22 mouse cellular contexts compared by ENCODE assay signal in genomic region chr7:132299661-132300210, GRCm38 (mm10). TPM values are rescaled to one million over a fixed set of nuclear protein-coding genes. Genes with fewer than 3 reads are reported as not detected.
DNase-seq lines count a peak whose midpoint lies in the region; ATAC-seq and TF ChIP-seq lines count a peak whose summit lies in the region.
"Had no signal": no experiment of that assay in that cellular context is flagged by ENCODE, and none has a peak within 500 bp of the region (broad histone marks: within the 10 kb centered on the region; RNA-seq: fewer than 3 reads in every experiment).

No protein-coding gene starts in this region.

- H3K9me3 ChIP-seq in embryonic facial prominence, embryonic 11.5 days (replicated peaks; ENCODE audit: control insufficient read depth, low read length), result no peaks in the 10 kb centered on the region
- no peaks in the 10 kb centered on the region for H3K9me3 ChIP-seq in embryonic facial prominence, embryonic 10.5 days
- no peaks in the 10 kb centered on the region for H3K9me3 ChIP-seq in lung, embryonic 16.5 days (ENCODE audit: control insufficient read depth, low read length)
- no peaks in the 10 kb centered on the region for H3K9me3 ChIP-seq in kidney, postnatal 0 days (replicated peaks; ENCODE audit: low read length)
- H3K9me3 ChIP-seq in neural tube, embryonic 15.5 days (replicated peaks), result no peaks in the 10 kb centered on the region
- H3K9me3 ChIP-seq: forebrain, embryonic 12.5 days; heart, embryonic 15.5 days; limb, embryonic 13.5 days; liver, embryonic 15.5 days had no signal

- no peak for ATAC-seq in embryonic facial prominence, embryonic 11.5 days (replicated peaks; ENCODE audit: insufficient number of reproducible peaks, low FRiP score, low TSS enrichment, low read depth)
- ATAC-seq in lung, embryonic 16.5 days (ENCODE audit: low read depth), result peak; percentile 57
- no peak for ATAC-seq in kidney, postnatal 0 days (replicated peaks; ENCODE audit: low FRiP score, low read depth)
- no peak for ATAC-seq in neural tube, embryonic 15.5 days (ENCODE audit: low FRiP score)
- ATAC-seq: CD4-positive, CD25-positive, alpha-beta regulatory T cell, adult 4 months; hindbrain, postnatal 0 days; midbrain, embryonic 16.5 days had no signal

- H3K4me2 ChIP-seq in embryonic facial prominence, embryonic 11.5 days (ENCODE audit: low read depth, low read length), result no peak overlapping the region
- no peak overlapping the region for H3K4me2 ChIP-seq in lung, embryonic 16.5 days (ENCODE audit: low read depth, low read length)
- no peak overlapping the region for H3K4me2 ChIP-seq in kidney, postnatal 0 days (ENCODE audit: low read length)
- H3K4me2 ChIP-seq in neural tube, embryonic 15.5 days, result no peak overlapping the region
- H3K4me2 ChIP-seq: forebrain, embryonic 12.5 days; heart, embryonic 15.5 days; liver, embryonic 15.5 days had no signal

- 37% methylated on average over 5 of the region's 5 CpGs for WGBS in embryonic facial prominence, embryonic 11.5 days
- 54% methylated on average over 5 of the region's 5 CpGs for WGBS in embryonic facial prominence, embryonic 10.5 days
- 34% methylated on average over 5 of the region's 5 CpGs for WGBS in lung, embryonic 16.5 days
- WGBS in kidney, postnatal 0 days, result 30% methylated on average over 5 of the region's 5 CpGs
- 44% methylated on average over 5 of the region's 5 CpGs for WGBS in neural tube, embryonic 15.5 days

- no peak overlapping the region for H3K27ac ChIP-seq in embryonic facial prominence, embryonic 11.5 days (replicated peaks; ENCODE audit: low read depth, low read length)
- no peak overlapping the region for H3K27ac ChIP-seq in embryonic facial prominence, embryonic 10.5 days (replicated peaks)
- H3K27ac ChIP-seq in lung, embryonic 16.5 days (ENCODE audit: low read length), result peak overlapping the region; percentile 21
- no peak overlapping the region for H3K27ac ChIP-seq in kidney, postnatal 0 days
- H3K27ac ChIP-seq in neural tube, embryonic 15.5 days (replicated peaks), result peak overlapping the region; percentile 75; the same call in 1 of the 2 replicates
- H3K27ac ChIP-seq: forebrain, embryonic 12.5 days; heart, adult 2 months; heart, embryonic 15.5 days; hindbrain, postnatal 0 days; liver, embryonic 15.5 days had no signal

- H3K4me3 ChIP-seq in embryonic facial prominence, embryonic 11.5 days (ENCODE audit: low read depth, low read length), result no peak overlapping the region
- H3K4me3 ChIP-seq in embryonic facial prominence, embryonic 10.5 days, result no peak overlapping the region
- no peak overlapping the region for H3K4me3 ChIP-seq in lung, embryonic 16.5 days (ENCODE audit: low read length)
- no peak overlapping the region for H3K4me3 ChIP-seq in kidney, postnatal 0 days (replicated peaks; ENCODE audit: low read depth, low read length)
- H3K4me3 ChIP-seq in neural tube, embryonic 15.5 days (replicated peaks), result no peak overlapping the region
- H3K4me3 ChIP-seq: forebrain, embryonic 12.5 days; heart, adult 2 months; heart, embryonic 15.5 days; limb, embryonic 13.5 days; liver, embryonic 15.5 days had no signal

- no peak overlapping the region for H3K9ac ChIP-seq in embryonic facial prominence, embryonic 11.5 days (replicated peaks; ENCODE audit: low read length)
- no peak overlapping the region for H3K9ac ChIP-seq in lung, embryonic 16.5 days (ENCODE audit: low read length)
- no peak overlapping the region for H3K9ac ChIP-seq in kidney, postnatal 0 days (ENCODE audit: low read depth, low read length)
- no peak overlapping the region for H3K9ac ChIP-seq in neural tube, embryonic 15.5 days (replicated peaks)
- H3K9ac ChIP-seq: forebrain, embryonic 12.5 days; heart, embryonic 15.5 days; limb, embryonic 13.5 days; liver, embryonic 15.5 days had no signal

- TF ChIP-seq CTCF in kidney, postnatal 0 days (IDR thresholded peaks at IDR 0.05; ENCODE audit: low read depth), result no peak

- H3K36me3 ChIP-seq in embryonic facial prominence, embryonic 11.5 days (replicated peaks; ENCODE audit: control insufficient read depth, insufficient read depth, low read depth, low read length), result no peaks in the 10 kb centered on the region
- H3K36me3 ChIP-seq in embryonic facial prominence, embryonic 10.5 days (replicated peaks), result no peaks in the 10 kb centered on the region
- no peaks in the 10 kb centered on the region for H3K36me3 ChIP-seq in lung, embryonic 16.5 days (ENCODE audit: control insufficient read depth, insufficient read depth, low read length)
- no peaks in the 10 kb centered on the region for H3K36me3 ChIP-seq in kidney, postnatal 0 days (ENCODE audit: insufficient read depth, low read length)
- H3K36me3 ChIP-seq in neural tube, embryonic 15.5 days, result no peaks in the 10 kb centered on the region
- H3K36me3 ChIP-seq: forebrain, embryonic 12.5 days; heart, embryonic 15.5 days; limb, embryonic 13.5 days; liver, embryonic 15.5 days had no signal

- DNase-seq in embryonic facial prominence, embryonic 11.5 days (ENCODE audit: low spot score), result peak; percentile 21
- DNase-seq in embryonic facial prominence, embryonic 10.5 days (ENCODE audit: low spot score), result no peak
- DNase-seq in lung, postnatal 25 days (ENCODE audit: low spot score), result no peak
- DNase-seq in kidney, postnatal 0 days (ENCODE audit: low spot score), result peak; percentile 56
- no peak for DNase-seq in adrenal gland, postnatal 14 days
- no peak for DNase-seq in ovary, postnatal 36 days (ENCODE audit: low spot score)
- DNase-seq: adrenal gland, postnatal 25 days; cerebellum, adult 11 months; cerebellum, postnatal 10 days; gastrocnemius, postnatal 25 days; heart, adult 2 months; lung, postnatal 4 days; thymus, postnatal 36 days had no signal

- H3K27me3 ChIP-seq in embryonic facial prominence, embryonic 11.5 days (ENCODE audit: control insufficient read depth, insufficient read depth, low read length), result no peaks in the 10 kb centered on the region
- 0 out of 2 replicates have a peak, but pooled peaks cover 7% of the 10 kb centered on the region for H3K27me3 ChIP-seq in embryonic facial prominence, embryonic 10.5 days (replicated peaks; ENCODE audit: low read depth, poor library complexity, severe bottlenecking)
- no peaks in the 10 kb centered on the region for H3K27me3 ChIP-seq in lung, embryonic 16.5 days (ENCODE audit: control insufficient read depth, insufficient read depth, low read depth, low read length)
- no peaks in the 10 kb centered on the region for H3K27me3 ChIP-seq in kidney, postnatal 0 days (ENCODE audit: insufficient read depth, low read length)
- no peaks in the 10 kb centered on the region for H3K27me3 ChIP-seq in neural tube, embryonic 15.5 days (replicated peaks)
- H3K27me3 ChIP-seq: forebrain, embryonic 12.5 days; heart, embryonic 15.5 days; limb, embryonic 13.5 days; liver, embryonic 15.5 days had no signal

- H3K4me1 ChIP-seq in embryonic facial prominence, embryonic 11.5 days (ENCODE audit: control insufficient read depth, insufficient read depth, low read length), result no peaks in the 10 kb centered on the region; the same call in 1 of the 2 replicates
- peaks cover 34% of the 10 kb centered on the region for H3K4me1 ChIP-seq in embryonic facial prominence, embryonic 10.5 days
- H3K4me1 ChIP-seq in lung, embryonic 16.5 days (replicated peaks; ENCODE audit: control insufficient read depth, insufficient read depth, low read length), result peaks cover 48% of the 10 kb centered on the region
- H3K4me1 ChIP-seq in kidney, postnatal 0 days (replicated peaks; ENCODE audit: insufficient read depth, low read length), result peaks cover 38% of the 10 kb centered on the region
- peaks cover 70% of the 10 kb centered on the region for H3K4me1 ChIP-seq in neural tube, embryonic 15.5 days

RNA-seq across cellular contexts. Expression of gene Chst15, which starts 17.3 kb away (rescaled TPM):
- 8.7 and 10.5 TPM in 2 replicates for polyA plus RNA-seq in embryonic facial prominence, embryonic 11.5 days (2014; fragmentation: Nextera tagmentation; extraction: Ambion mirVana)
- polyA plus RNA-seq in embryonic facial prominence, embryonic 10.5 days (2016; fragmentation: Nextera tagmentation; extraction: Ambion mirVana), result 11.8 and 12.7 TPM in 2 replicates
- polyA plus RNA-seq in lung, embryonic 16.5 days (2015; fragmentation: Nextera tagmentation; extraction: Ambion mirVana), result 22.3 and 24.8 TPM in 2 replicates
- 8.6 and 10.8 TPM in 2 replicates for polyA plus RNA-seq in kidney, postnatal 0 days (2015; fragmentation: Nextera tagmentation; extraction: Ambion mirVana)
- 17.1 and 19.7 TPM in 2 replicates for polyA plus RNA-seq in neural tube, embryonic 15.5 days (2015; fragmentation: Nextera tagmentation; extraction: Ambion mirVana)
- 34.3 and 55.1 TPM in 2 replicates for total RNA-seq in adrenal gland, postnatal 14 days (2021)

Comparison
In these comparisons a context has a peak if more than half of its experiments do, and no peak if none do; other contexts are left out.
1. DNase-seq: peak in embryonic facial prominence, embryonic 11.5 days (single experiment) and kidney, postnatal 0 days (single experiment); none in embryonic facial prominence, embryonic 10.5 days (single experiment), lung, postnatal 25 days (single experiment), adrenal gland, postnatal 14 days (single experiment) and ovary, postnatal 36 days (single experiment).
2. H3K27ac ChIP-seq: peak in lung, embryonic 16.5 days (single experiment) and neural tube, embryonic 15.5 days (single experiment); none in embryonic facial prominence, embryonic 11.5 days (single experiment), embryonic facial prominence, embryonic 10.5 days (single experiment) and kidney, postnatal 0 days (single experiment).